Mouse (Mus musculus): ENCODE measurements at regions not wholly inside any gene's neighbourhood (a gene's known extent, or its start where the extent isn't known, plus 50 kb on each side); places are given as distances from the start of the nearest gene placed in this dataset.

DNA sequence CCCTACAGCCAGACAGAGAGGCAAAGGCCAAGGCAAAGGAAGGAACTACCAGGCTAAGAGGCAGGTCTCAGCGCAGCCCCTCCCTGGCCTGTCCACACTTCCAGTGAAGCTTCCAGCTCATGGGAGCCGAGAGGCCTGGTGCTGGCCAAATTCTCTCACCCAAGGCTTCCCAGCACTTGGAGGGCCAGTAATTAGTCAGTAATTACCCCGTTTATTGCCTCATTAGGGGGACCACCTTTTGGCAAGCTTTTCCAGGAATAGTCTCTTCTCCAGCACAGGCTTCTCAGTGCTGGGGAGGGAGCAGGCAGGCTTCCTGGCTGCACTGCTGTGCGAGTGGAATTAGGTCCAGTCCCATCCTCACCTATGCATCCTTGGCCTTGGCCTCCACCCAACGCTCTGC lies 252.8 kb upstream of the Nxpe4 start:
- DNase-seq (ENCODE audit: low spot score in 2 of 2): no peak

DNA sequence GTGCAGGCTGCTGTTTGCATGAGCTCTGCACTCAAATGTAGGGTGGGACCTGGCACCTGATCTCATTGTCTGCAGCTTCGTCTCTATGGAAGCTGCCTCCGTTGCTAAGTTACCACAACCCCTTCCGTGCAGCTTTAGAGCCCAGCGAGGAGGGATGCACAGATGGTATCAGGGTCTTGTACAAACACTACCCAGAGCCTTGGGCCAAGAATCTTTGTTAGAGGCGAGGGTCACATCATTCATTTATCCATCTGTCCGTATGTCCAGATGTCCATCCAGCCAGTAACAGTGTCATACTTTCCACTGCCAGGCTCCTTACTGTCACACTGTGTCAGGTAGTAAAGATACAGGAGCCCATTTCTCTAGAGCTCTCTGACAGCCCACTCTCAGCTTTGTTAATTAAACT lies 251.3 kb upstream of the Nxpe4 start:
- no peak for DNase-seq (ENCODE audit: low spot score in 2 of 2)

DNA sequence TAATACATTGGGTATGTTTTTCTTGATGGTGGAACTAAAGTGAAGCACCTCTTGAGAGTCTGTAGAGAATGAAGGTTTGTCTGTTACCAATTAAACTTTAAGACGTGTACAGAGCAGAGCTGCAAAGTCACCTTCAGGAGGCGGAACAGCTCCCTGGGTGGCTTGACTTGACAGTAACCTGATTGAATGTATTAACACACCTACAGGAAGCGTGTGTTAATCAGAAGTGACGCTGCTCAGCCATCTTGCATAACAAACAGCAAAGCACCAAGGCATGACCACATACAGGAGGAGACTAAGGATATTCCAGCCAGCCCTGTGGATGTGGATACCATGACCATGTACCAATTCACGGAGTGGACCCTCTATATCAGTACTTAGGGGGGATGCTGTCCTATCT lies 249.0 kb upstream of the Nxpe4 start:
- DNase-seq (ENCODE audit: low spot score in 2 of 2): no peak

DNA sequence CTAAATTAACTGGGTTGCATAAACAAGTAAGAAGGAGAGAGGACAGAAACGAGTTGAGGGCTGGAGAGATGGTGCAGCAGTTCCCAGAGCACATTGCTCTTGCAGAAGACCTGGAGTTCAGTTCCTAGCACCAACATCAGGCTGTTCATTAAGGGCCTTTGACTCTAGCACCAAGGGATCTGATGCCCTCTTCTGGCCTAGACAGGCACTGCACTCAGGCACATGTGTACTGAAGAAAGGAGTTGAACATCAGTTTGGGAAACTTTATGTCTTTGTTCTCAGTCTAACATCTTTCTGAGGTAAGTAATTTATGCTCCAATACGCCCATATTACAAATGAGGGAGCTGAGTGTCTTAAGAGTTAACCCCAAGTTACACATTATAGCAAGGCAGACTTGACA lies 226.5 kb upstream of the Nxpe4 start:
- peak in 1 of 2 experiments; percentile 35 for DNase-seq (ENCODE audit: low spot score in 2 of 2)

DNA sequence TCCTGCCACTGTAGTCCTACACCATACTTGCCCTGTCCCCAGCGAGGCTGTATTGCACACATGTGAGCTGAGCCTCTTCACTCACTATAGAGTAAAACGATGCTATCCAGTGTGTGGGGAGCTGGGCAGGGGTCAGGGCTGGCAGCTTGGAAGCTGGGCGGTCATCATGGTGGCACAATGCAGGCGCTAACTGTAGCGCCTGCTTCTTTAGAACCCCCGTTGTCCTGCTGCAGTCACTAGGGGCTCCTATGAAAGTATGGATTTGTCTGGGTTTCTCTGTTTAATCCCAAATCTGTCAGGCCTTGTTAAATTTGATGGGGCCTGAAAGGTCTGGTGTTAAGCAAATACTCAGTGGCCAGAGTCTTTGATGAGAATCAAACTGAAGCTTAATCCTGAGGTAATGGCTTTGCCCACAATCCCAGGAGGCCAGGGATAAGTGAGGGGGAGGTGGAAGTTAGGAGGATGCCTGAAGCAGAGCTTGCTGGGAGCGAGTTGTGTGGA lies 225.8 kb upstream of the Nxpe4 start:
- no peak for DNase-seq (ENCODE audit: low spot score in 2 of 2)

DNA sequence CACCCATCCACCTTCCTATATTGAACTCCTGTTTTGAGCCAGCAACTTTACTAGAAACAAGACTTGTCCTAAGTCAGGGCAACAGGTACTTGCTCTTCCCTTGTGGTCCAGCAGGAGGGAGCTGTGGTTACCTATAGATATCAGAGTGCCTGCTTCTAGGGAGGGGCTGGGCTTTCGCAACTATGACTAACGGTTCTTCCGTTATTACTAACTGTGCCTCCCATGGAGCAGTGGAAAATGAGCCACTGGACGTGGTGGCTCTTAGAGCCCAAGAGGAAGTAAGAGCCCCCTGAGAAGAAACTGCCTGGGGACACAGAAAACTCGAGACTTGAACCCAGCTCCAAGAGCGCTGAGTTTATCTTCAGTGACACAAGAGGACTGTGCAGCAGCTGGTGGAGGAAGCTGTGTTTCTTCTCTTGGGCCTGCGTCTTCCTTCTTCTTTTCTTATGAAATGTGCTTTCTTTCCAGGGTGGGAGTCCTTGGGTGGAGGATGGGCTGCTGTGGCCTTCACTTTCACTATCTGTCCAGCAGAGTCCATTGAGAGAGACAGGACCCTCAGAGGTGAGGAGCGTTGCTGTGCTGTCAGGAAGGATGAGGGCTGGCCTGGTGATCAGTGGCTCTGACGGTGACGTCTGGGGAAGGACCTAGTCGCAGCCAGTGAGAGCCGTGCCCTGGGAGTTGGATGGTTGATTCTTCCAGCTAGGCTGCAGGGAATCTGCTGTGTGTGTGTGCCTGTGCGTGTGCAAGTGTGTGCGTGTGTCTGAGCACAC lies 222.7 kb upstream of the Nxpe4 start:
- no peak for DNase-seq (ENCODE audit: low spot score in 2 of 2)

DNA sequence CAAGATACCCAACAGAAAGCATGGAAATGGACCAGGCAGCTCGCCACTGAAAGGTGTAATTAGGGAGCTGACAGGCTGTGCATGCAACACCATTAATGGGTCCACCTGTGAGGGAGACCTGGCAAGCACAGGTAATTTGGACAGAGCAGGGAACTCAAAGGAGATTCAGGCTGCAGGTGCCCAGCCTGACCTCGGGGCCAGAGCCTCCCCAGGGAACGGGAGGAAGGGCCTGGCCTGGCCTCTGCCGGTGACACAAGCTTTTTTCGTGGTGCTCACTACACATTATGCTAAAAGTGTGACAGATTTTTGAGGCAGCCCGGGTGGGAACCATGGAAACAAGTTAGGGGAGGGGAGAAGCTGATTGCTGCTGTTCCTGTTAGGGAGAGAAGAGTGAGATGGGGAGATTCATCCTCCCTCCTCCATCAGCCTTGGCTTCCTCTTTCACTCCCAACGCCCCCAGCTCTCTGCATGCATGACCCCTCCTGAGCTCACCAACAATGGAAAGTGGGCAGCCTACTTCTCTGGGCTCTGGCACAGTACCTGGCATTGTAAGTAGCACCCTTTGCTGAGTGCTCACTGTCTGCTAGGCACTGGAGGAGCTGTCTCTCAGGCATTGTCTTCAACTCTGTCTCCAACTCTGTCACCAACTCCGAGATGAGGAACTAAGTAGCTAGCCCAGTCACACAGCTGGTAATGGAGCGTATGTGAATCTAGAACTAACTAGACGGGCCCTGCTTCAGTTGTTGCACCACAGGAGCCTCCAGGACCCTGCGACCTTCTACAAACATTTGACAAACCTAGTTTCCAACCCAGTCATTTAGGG lies 218.9 kb upstream of the Nxpe4 start:
- DNase-seq (ENCODE audit: low spot score in 2 of 2): no peak

DNA sequence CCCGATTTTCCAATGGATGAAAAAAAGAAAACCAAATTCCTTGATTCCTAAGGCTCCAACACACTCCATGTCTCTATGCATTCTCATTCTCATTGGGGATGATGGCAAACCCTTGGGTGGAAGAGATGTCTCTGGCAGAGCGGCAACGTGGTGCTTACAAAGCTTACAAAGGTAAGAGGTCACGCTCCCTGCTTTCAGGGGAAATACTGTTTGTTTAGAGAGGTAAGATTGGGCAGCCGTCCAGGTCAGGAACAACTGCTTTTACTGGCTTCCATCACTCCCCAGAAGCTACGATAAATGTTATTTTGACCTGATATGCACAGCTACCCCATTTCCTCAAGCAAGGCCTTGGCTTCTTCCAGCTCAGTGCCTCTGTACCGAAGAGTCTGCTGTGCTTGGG lies 215.6 kb upstream of the Nxpe4 start:
- DNase-seq (ENCODE audit: low spot score in 2 of 2): no peak

DNA sequence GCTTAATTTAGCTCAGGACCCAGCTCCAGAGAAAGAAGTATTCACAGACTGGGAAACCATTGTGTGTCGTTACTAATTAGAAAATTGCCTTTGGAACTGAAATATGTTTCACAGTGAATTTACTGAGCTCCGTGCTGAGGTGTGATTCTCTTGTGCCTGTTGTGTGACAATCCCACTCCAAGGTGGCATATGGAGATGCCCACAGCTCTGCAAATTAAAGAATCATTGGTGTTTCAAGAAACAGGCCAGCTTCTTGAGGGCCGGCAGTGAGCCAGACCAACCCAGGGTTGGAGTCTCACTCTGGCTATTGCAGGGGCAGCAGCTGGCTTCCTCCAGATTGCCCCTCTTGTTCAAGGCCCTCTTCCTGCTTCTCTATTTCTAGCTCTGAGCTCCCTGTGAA lies 203.9 kb upstream of the Nxpe4 start:
- no peak for DNase-seq (ENCODE audit: low spot score in 2 of 2)

DNA sequence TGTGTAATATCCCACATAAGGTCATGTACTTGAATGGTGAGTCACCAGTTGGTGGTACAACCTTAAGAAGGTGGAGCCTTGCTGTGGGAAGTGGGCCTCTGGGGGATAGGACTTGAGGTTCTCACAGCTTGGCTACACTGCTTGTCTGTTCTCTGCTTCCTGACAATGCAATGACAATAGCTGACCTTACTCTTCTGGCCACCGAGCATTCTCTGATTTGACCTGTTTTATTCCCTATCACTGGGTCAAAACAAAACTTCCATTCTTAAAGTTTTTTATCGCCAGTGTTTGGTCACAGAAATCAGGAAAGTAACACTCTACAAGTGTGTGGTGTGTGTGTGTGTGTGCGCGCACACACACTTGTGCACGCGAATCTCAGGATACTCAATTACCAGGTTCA lies 203.0 kb upstream of the Nxpe4 start:
- DNase-seq (ENCODE audit: low spot score in 2 of 2): no peak

DNA sequence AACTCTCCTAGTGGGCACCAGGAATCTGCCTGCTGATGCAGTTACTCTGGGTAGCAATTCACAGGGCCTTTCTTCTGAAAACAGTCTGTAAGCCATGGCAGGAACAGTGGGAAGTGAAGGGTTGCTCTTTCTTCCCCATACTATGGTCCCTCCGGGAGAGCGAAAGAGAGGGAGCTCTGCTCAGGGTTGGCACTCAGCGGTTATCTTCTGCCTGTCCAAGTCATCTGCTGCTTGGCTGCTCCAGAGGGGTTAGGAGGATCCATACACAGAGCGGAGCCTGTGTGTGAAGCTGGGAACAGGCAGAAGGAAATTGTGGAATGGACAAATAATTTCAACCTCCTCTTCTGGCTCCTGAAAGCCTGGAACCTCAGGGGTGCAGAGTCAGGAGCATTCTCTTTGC lies 200.6 kb upstream of the Nxpe4 start:
- no peak for DNase-seq (ENCODE audit: low spot score in 2 of 2)

DNA sequence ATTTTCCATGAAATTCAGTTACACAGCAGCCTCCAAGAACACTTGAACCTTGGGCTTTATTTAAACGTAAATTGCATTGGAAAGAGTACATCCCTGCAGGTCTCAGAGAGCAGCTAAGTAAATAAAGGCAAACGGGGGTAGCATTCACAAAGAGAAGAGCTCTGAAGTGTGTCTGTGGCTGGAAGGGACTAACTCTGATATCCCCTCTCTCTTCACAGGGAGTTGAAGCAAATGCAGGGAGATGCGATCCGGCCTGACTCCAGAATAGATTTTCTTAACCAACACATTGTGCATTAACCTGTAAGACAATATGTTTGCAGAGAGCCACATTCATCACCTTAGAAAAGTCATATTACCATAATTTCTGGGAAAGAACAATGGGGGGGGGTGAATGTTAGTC lies 199.7 kb upstream of the Nxpe4 start:
- no peak for DNase-seq (ENCODE audit: low spot score in 2 of 2)

DNA sequence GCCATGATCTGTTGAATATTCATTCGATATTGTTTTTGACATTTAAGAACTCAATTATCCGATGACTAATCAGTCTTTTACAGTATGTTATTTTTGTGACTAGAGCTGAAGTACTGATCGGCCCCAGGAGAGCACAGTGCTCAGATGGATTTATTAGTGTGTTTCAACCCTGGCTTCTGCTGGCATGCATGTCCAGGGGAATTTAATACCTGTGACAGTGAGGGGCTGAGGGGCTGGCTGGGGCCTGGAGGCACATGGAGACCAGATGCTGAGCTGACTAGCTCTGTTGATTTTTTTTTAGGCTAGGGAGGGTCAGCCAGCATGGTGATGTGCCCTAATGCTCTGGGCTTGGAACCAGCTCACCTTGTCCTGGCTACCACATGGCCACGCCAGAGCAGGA lies 199.2 kb upstream of the Nxpe4 start:
- DNase-seq (ENCODE audit: low spot score in 2 of 2): no peak

DNA sequence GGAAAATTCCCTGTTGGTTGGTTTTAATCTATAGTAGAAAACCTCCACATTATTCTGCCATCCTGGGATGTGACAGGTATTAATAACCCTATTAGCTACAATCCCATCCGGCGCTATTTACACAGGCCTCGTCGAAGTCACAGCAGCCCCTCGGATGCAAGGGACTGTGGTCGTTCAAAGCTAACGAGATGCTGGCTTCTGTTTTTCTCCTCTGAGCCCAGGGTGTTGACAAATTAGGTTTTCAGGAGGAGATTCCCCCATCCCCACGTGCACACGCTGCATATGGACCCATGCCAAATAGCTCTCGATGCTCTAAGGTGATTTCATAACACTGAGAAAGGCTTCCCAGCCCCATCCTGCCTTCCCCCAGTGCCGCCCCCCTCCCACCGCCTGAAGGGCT lies 188.7 kb upstream of the Nxpe4 start:
- DNase-seq (ENCODE audit: low spot score in 2 of 2): no peak

DNA sequence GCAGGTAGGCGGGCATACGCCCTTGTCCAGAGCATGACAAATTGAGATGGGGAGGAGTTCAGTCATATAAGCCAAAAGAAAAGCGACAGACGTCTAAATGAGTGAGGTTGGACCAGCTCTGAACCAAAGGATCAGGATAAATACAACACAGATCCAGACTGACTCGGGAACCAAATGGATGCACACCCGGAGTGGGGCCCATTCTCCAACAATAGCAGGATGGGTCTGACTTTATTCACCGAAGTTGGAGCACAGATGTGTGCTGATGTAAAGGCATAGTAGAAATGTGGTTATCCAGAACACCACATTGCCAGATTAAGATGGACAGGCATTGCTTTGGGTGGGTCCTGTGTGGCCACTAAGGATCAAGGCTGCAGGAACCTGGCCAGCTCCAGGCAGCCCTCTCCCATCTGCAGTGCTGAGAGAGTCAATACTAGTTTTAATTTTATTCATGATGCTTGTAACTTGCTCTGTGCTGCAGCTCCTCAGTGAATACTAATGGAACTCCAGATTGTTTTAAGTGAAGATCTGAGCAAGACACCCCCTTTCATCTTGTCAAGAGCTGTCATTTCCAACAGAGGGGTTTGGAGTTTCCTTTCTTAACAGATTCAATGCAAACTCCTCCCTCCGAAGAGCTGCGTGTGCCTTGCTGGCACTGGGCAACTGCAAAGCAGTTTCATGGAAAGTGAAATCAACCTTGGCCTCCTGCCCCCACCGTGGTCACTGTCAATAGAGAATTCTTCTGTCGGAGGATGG lies 176.3 kb upstream of the Nxpe4 start:
- DNase-seq (ENCODE audit: low spot score in 2 of 2): no peak

DNA sequence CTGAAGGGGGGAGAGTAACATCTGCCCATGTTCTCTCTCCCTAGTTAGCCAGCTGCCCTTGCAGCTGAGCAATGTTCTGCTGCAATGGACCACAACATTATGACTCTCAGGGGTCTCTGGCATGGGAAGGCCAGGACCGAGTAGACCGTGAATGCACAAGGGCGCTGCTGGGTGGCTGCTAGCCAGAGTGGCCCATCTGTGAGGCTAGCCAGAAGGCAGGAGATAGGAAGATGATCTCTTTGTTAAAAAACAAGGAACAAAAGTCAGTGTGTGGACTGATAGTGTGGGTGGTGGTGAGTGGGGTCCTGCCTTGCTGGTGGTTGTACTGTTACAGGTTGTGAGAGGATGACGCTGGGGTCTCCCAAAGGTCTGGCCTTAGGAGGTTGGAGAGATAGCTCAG lies 174.6 kb upstream of the Nxpe4 start:
- DNase-seq (ENCODE audit: low spot score in 2 of 2): no peak

DNA sequence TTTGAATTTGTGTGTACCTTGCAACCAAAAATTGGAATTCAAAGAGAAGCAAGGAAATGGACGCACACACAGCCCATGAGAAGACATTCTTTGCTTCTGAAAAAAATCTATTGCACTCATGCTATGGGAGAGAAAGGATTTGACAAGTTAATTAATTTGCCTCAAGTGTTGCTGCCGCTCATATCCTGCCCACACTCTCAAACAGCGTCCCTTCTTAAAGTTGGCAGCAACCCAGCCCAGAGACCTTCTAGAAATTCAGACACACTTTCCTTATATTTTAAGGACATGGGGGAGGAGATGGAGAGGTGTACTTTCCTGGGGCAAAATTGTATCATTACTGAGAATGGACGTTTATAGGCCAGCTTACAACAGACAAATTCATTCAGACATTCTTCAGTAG lies 167.2 kb upstream of the Nxpe4 start:
- DNase-seq (ENCODE audit: low spot score in 2 of 2): no peak

DNA sequence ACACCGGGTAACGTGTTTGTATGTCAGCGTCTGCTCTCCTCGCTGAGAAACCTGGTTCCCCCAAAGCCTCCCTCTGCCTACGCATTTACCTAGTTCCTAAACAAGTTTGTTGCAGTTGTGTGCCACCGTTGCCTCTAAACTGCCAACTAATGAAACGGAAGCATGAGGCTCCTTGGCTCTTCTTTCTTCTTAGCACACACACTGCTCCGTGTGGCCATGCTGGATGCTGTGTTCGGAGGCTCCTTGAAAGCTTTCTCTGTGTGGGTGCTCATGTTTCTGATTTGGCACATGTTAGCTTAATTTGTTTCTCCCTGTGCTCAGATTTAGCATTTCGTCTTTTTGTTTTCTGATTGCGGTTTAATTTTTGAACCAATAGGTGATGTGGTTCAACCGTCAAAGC lies 162.2 kb upstream of the Nxpe4 start:
- DNase-seq (ENCODE audit: low spot score in 2 of 2): no peak

DNA sequence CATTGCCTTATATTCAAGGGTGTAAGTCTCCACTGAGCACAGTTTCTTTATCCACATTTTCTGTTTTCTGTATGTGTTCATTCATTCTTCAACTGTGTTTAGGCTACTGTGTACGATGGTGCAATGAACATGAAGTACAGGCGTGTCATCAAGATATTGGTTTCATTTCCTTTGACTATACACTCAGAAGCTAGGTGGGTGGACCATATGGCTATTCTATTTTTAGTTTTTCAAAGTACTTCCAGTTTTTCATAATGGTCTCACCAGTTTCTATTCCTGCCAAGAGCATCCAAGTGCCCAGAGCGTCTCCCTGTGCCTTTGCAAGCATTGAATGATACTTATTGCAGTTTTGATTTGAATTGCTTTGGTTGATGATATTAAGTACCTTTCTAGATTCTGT lies 132.8 kb upstream of the Nxpe4 start:
- DNase-seq (ENCODE audit: low spot score in 2 of 2): no peak

DNA sequence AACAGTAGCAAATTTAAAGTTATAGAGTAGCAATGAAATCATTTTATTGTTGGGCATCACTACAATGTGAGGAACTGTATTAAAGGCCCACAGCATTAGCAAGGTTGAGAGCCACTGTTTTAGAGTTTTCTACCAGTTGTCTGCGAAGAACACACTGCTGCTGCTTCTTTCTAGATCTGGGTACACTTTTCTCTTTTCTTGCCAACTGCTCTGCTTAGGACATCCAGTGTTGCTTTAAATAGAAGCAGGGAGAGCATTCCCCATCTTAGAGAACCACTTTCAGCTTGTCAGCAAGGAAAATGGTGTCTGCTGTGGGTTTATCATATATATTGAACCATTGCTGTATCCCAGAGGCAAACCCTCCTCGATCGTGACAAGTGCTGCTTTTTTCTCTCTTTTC lies 131.0 kb upstream of the Nxpe4 start:
- no peak for DNase-seq (ENCODE audit: low spot score in 2 of 2)

DNA sequence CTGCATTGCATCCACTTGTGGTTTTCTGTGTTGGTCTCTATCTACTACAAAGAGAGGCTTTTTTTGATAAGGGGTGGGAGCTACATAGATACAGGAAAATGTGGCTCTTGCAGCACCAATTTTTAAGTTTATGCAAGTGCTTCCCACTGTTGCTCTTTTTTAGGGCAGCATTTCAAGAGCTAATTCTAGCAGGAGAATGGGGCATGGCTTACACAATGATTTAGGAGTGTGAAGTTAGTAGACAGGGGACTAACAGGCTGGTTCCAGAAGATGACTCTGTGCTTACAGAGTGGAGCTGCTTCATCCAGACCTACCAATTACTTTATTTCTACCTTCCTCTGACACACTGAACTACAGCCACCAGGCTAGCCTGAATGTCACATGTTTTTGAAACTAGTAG lies 125.9 kb upstream of the Nxpe4 start:
- no peak for DNase-seq (ENCODE audit: low spot score in 2 of 2)

DNA sequence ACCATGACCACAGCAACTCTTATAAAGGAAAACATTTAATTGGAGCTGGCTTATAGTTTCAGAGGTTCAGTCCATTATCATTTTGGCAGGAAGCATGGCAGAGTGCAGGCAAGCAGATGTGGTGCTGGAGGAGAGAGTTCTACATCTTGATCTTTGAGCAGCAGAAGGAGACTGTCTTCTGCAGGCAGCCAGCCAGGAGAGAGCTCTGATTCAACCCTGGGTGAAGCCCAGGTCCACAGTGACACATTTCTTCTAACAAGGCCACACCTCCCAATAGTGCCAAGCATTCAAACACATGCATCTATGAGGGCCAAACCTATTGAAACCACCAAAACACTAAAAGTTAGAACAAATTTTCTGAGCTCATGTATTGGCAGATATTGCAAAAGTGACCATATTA lies 117.0 kb upstream of the Nxpe4 start:
- DNase-seq (ENCODE audit: low spot score in 2 of 2): no peak

DNA sequence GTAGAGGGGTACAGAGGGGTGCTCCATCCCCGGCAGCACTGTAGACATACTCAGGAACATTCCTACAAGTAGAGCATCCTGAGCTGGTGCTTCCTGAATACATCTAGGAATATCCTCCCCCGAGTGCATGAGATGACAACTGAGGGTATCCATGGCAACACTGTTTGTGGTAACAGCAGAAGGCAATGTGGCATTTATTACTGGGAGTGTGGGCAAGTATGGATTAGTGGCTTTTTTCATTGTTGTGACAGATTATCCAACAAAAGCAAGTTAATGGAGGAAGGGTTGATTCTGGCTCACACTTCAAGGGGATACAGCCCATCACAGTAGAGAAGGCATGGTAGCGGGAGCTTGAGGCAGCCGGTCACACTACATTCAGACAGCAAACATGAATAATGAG lies 114.0 kb upstream of the Nxpe4 start:
- DNase-seq (ENCODE audit: low spot score in 2 of 2): no peak
